Comparison of ENCODE assay signal across 8 mouse cellular contexts in genomic region chr8:117334058-117334747, GRCm38 (mm10).
DNase-seq lines count a peak whose midpoint lies in the region; ATAC-seq and TF ChIP-seq lines count a peak whose summit lies in the region.

No protein-coding gene starts in this region.

- TF ChIP-seq EP300 in liver, embryonic 14.5 days (IDR thresholded peaks at IDR 0.05; ENCODE audit: low read depth), result no peak

- no peak for ATAC-seq in heart, embryonic 13.5 days (ENCODE audit: extremely low read depth, insufficient number of reproducible peaks, low FRiP score, low TSS enrichment)
- ATAC-seq in hindbrain, embryonic 15.5 days (ENCODE audit: low FRiP score, low read depth), result 0 out of 2 replicates have a peak, but pooled peaks have one; percentile 13
- ATAC-seq in liver, embryonic 14.5 days (ENCODE audit: insufficient read depth), result peak; percentile 17

- H3K4me1 ChIP-seq in heart, embryonic 13.5 days, result peaks cover 57% of the 10 kb centered on the region
- H3K4me1 ChIP-seq in hindbrain, embryonic 15.5 days (replicated peaks), result peaks cover 60% of the 10 kb centered on the region
- H3K4me1 ChIP-seq in liver, embryonic 14.5 days (replicated peaks; ENCODE audit: control insufficient read depth in 2 of 2, insufficient read depth in 2 of 2, low read length in 1 of 2), result peaks cover 39 to 58% of the 10 kb centered on the region in 2 experiments

- DNase-seq in heart, adult 8-10 months (ENCODE audit: low spot score), result no peak
- DNase-seq in R1 (ENCODE audit: low read depth, low spot score), result peak; percentile 42
- DNase-seq in liver, embryonic 14.5 days (ENCODE audit: low read depth in 3 of 3, low spot score in 3 of 3), result no peak
- no peak for DNase-seq in right cerebral cortex, postnatal 14 days
- no peak for DNase-seq in thymus, postnatal 10 days (ENCODE audit: low spot score in 2 of 2)
- DNase-seq in adrenal gland, adult 18-20 months (ENCODE audit: low spot score in 2 of 2), result no peak

- no peak overlapping the region for H3K4me3 ChIP-seq in heart, embryonic 13.5 days
- no peak overlapping the region for H3K4me3 ChIP-seq in hindbrain, embryonic 15.5 days
- H3K4me3 ChIP-seq in liver, embryonic 14.5 days (ENCODE audit: insufficient read depth in 1 of 2, low read depth in 2 of 2, low read length in 2 of 2), result peak overlapping the region; percentile 37

- H3K27me3 ChIP-seq in heart, embryonic 13.5 days (replicated peaks), result no peaks in the 10 kb centered on the region
- no peaks in the 10 kb centered on the region for H3K27me3 ChIP-seq in hindbrain, embryonic 15.5 days
- H3K27me3 ChIP-seq in liver, embryonic 14.5 days (ENCODE audit: control insufficient read depth, insufficient read depth, low read length), result no peaks in the 10 kb centered on the region

- peak overlapping the region; percentile 51 for H3K27ac ChIP-seq in heart, embryonic 13.5 days (replicated peaks)
- H3K27ac ChIP-seq in hindbrain, embryonic 15.5 days (replicated peaks), result peak overlapping the region; percentile 25; the same call in 1 of the 2 replicates
- H3K27ac ChIP-seq in liver, embryonic 14.5 days, result peak overlapping the region; percentile 93

- no peak overlapping the region for H3K4me2 ChIP-seq in heart, embryonic 13.5 days
- no peak overlapping the region for H3K4me2 ChIP-seq in hindbrain, embryonic 15.5 days
- peak overlapping the region; percentile 63 for H3K4me2 ChIP-seq in liver, embryonic 14.5 days (ENCODE audit: low read depth)

- TF ChIP-seq CTCF in liver, embryonic 14.5 days (IDR thresholded peaks at IDR 0.05; ENCODE audit: low read depth), result no peak

- no peaks in the 10 kb centered on the region for H3K36me3 ChIP-seq in heart, embryonic 13.5 days
- no peaks in the 10 kb centered on the region for H3K36me3 ChIP-seq in hindbrain, embryonic 15.5 days
- no peaks in the 10 kb centered on the region for H3K36me3 ChIP-seq in liver, embryonic 14.5 days (replicated peaks; ENCODE audit: control insufficient read depth, insufficient read depth, low read depth)

- H3K9ac ChIP-seq in heart, embryonic 13.5 days, result no peak overlapping the region
- H3K9ac ChIP-seq in hindbrain, embryonic 15.5 days, result no peak overlapping the region
- peak overlapping the region; percentile 68 for H3K9ac ChIP-seq in liver, embryonic 14.5 days (replicated peaks)

- H3K9me3 ChIP-seq in heart, embryonic 13.5 days, result no peaks in the 10 kb centered on the region
- no peaks in the 10 kb centered on the region for H3K9me3 ChIP-seq in hindbrain, embryonic 15.5 days
- no peaks in the 10 kb centered on the region for H3K9me3 ChIP-seq in liver, embryonic 14.5 days (ENCODE audit: control insufficient read depth, low read length)

- WGBS in heart, embryonic 13.5 days, result 63% methylated on average over 10 of the region's 10 CpGs
- WGBS in hindbrain, embryonic 15.5 days, result 66% methylated on average over 10 of the region's 10 CpGs
- 26% methylated on average over 10 of the region's 10 CpGs for WGBS in liver, embryonic 14.5 days (ENCODE audit: insufficient replicate concordance)

Comparison
In these comparisons a context has a peak if more than half of its experiments do, and no peak if none do; other contexts are left out.
1. H3K27ac ChIP-seq: peak in every context shown above with its lines; median percentile 93 in liver, embryonic 14.5 days; 51 in heart, embryonic 13.5 days; 25 in hindbrain, embryonic 15.5 days.
2. H3K4me3 ChIP-seq: peak in liver, embryonic 14.5 days (2 of 2); none in heart, embryonic 13.5 days (single experiment) and hindbrain, embryonic 15.5 days (single experiment).